15 mouse cellular contexts compared by ENCODE assay signal in the genomic region with DNA sequence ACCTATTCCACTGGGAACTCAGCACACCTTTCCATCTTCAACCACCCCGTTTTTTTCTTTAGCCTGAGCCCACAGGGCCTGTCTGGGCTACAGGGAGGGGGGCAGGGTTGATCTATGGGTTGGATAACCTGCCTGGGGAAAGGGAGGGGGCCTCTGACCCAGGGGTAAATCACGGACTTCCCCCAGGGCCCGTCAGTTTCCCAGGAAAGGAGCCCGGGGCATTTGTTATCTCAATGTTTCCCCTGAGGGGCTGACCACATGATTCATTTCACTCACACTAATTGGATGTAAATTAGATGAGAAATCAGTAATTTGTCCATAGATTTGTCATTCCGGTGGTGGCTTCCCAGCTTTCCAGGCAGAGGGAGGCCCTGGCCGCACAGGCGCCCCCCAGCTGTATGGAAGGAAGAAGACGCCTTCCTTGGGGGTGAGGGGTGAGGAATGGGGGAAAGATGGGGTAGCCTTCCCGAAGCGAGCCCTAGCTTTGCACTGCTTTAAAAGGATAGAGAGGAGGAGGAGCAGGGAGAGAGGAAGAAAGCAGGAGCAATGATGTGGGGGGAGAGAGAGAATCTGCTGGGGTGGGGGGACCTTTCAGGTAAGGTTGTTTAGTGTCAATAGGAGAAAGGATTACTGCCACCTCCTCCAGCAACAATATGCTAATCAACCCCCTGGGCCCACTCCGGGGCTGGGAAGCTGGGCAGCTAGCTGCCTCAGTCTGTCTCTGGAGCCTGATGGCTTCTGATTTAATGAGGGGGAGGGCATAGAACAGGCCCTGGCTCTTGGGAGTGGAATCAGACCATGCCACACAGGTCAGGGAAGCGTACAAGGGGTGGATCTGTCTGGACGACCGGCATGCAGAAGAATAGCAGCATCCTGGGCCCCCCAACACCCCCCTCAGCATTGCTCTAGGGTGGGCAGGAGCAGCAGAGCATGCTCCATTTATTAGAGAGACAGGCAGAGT.
A peak's percentile ranks its signal among the peaks of the same experiment; 100 is the strongest.
DNase-seq lines count a peak whose midpoint lies in the region; ATAC-seq and TF ChIP-seq lines count a peak whose summit lies in the region.
"Had no signal": no experiment of that assay in that cellular context is flagged by ENCODE, and none has a peak within 500 bp of the region (broad histone marks: within the 10 kb centered on the region; RNA-seq: fewer than 3 reads in every experiment).

No protein-coding gene starts in this region.

- peak overlapping the region; percentile 50 for H3K27ac ChIP-seq in hindbrain, embryonic 10.5 days
- H3K27ac ChIP-seq in hindbrain, embryonic 16.5 days (ENCODE audit: low read depth, low read length), result no peak overlapping the region
- H3K27ac ChIP-seq in hindbrain, embryonic 13.5 days, result peak overlapping the region; percentile 49; the same call in 1 of the 2 replicates
- H3K27ac ChIP-seq in neural tube, embryonic 13.5 days (replicated peaks), result no peak overlapping the region
- H3K27ac ChIP-seq in lung, postnatal 0 days (ENCODE audit: low read length), result no peak overlapping the region
- H3K27ac ChIP-seq: gastrocnemius, adult 2 months; kidney, embryonic 15.5 days; limb, embryonic 15.5 days had no signal

- H3K27me3 ChIP-seq in hindbrain, embryonic 10.5 days (ENCODE audit: insufficient read depth, poor library complexity, severe bottlenecking), result peaks cover 57% of the 10 kb centered on the region
- H3K27me3 ChIP-seq in hindbrain, embryonic 16.5 days (replicated peaks; ENCODE audit: control insufficient read depth, insufficient read depth, low read length), result no peaks in the 10 kb centered on the region; the same call in 1 of the 2 replicates
- peaks cover 11% of the 10 kb centered on the region; the same call in 1 of the 2 replicates for H3K27me3 ChIP-seq in hindbrain, embryonic 13.5 days
- peaks cover 28% of the 10 kb centered on the region for H3K27me3 ChIP-seq in neural tube, embryonic 13.5 days
- no peaks in the 10 kb centered on the region for H3K27me3 ChIP-seq in lung, postnatal 0 days (replicated peaks; ENCODE audit: insufficient read depth, low read length)

- no peak overlapping the region for H3K4me2 ChIP-seq in hindbrain, embryonic 16.5 days (ENCODE audit: low read length)
- no peak overlapping the region for H3K4me2 ChIP-seq in hindbrain, embryonic 13.5 days
- H3K4me2 ChIP-seq in neural tube, embryonic 13.5 days, result no peak overlapping the region
- no peak overlapping the region for H3K4me2 ChIP-seq in lung, postnatal 0 days (replicated peaks; ENCODE audit: low read depth, low read length)
- H3K4me2 ChIP-seq: kidney, embryonic 15.5 days; limb, embryonic 15.5 days had no signal

- H3K36me3 ChIP-seq in hindbrain, embryonic 10.5 days, result no peaks in the 10 kb centered on the region
- no peaks in the 10 kb centered on the region for H3K36me3 ChIP-seq in hindbrain, embryonic 16.5 days (ENCODE audit: control insufficient read depth, insufficient read depth, low read length)
- no peaks in the 10 kb centered on the region for H3K36me3 ChIP-seq in hindbrain, embryonic 13.5 days
- no peaks in the 10 kb centered on the region for H3K36me3 ChIP-seq in neural tube, embryonic 13.5 days
- no peaks in the 10 kb centered on the region for H3K36me3 ChIP-seq in lung, postnatal 0 days (ENCODE audit: insufficient read depth, low read length)
- H3K36me3 ChIP-seq: kidney, embryonic 15.5 days; limb, embryonic 15.5 days had no signal

- DNase-seq in hindbrain, embryonic 10.5 days (ENCODE audit: low spot score), result peak; percentile 30
- DNase-seq in embryo, embryonic 11 days, result peak; percentile 48
- no peak for DNase-seq in lung, postnatal 0 days (ENCODE audit: low spot score)
- DNase-seq in urinary bladder, postnatal 10 days (ENCODE audit: low spot score), result no peak
- DNase-seq: adrenal gland, postnatal 25 days; cerebellum, adult 9-11 months; gastrocnemius, adult 2 months; lung, adult 18-20 months; right cerebral cortex, adult 18-20 months had no signal

- no peak overlapping the region for H3K9ac ChIP-seq in hindbrain, embryonic 16.5 days (ENCODE audit: low read depth, low read length)
- peak overlapping the region; percentile 39 for H3K9ac ChIP-seq in hindbrain, embryonic 13.5 days
- H3K9ac ChIP-seq in neural tube, embryonic 13.5 days, result peak overlapping the region; percentile 45; the same call in 1 of the 2 replicates
- no peak overlapping the region for H3K9ac ChIP-seq in lung, postnatal 0 days (replicated peaks; ENCODE audit: low read depth)
- H3K9ac ChIP-seq: kidney, embryonic 15.5 days; limb, embryonic 15.5 days had no signal

- TF ChIP-seq CTCF in lung, postnatal 0 days (IDR thresholded peaks at IDR 0.05), result no peak

- WGBS in hindbrain, embryonic 10.5 days, result 19% methylated on average over 14 of the region's 14 CpGs
- 16% methylated on average over 14 of the region's 14 CpGs for WGBS in hindbrain, embryonic 16.5 days
- WGBS in hindbrain, embryonic 13.5 days, result 11% methylated on average over 14 of the region's 14 CpGs
- 12% methylated on average over 14 of the region's 14 CpGs for WGBS in neural tube, embryonic 13.5 days
- WGBS in lung, postnatal 0 days, result 47% methylated on average over 14 of the region's 14 CpGs

- no peak for TF ChIP-seq EP300 in lung, postnatal 0 days (IDR thresholded peaks at IDR 0.05)

- H3K4me3 ChIP-seq in hindbrain, embryonic 10.5 days, result no peak overlapping the region
- H3K4me3 ChIP-seq in hindbrain, embryonic 16.5 days (ENCODE audit: low read length), result no peak overlapping the region
- H3K4me3 ChIP-seq in hindbrain, embryonic 13.5 days, result no peak overlapping the region
- H3K4me3 ChIP-seq in neural tube, embryonic 13.5 days, result no peak overlapping the region
- H3K4me3 ChIP-seq in lung, postnatal 0 days (ENCODE audit: low read depth, low read length), result no peak overlapping the region
- H3K4me3 ChIP-seq: gastrocnemius, adult 2 months; kidney, embryonic 15.5 days; limb, embryonic 15.5 days had no signal

- no peaks in the 10 kb centered on the region for H3K9me3 ChIP-seq in hindbrain, embryonic 10.5 days
- no peaks in the 10 kb centered on the region; the same call in 1 of the 2 replicates for H3K9me3 ChIP-seq in hindbrain, embryonic 16.5 days (ENCODE audit: control insufficient read depth, low read length)
- no peaks in the 10 kb centered on the region for H3K9me3 ChIP-seq in hindbrain, embryonic 13.5 days
- H3K9me3 ChIP-seq in neural tube, embryonic 13.5 days, result no peaks in the 10 kb centered on the region
- H3K9me3 ChIP-seq in lung, postnatal 0 days (ENCODE audit: low read length), result no peaks in the 10 kb centered on the region
- H3K9me3 ChIP-seq: kidney, embryonic 15.5 days; limb, embryonic 15.5 days had no signal

- peaks cover 39% of the 10 kb centered on the region for H3K4me1 ChIP-seq in hindbrain, embryonic 10.5 days (replicated peaks)
- peaks cover 10% of the 10 kb centered on the region; the same call in 1 of the 2 replicates for H3K4me1 ChIP-seq in hindbrain, embryonic 16.5 days (ENCODE audit: control insufficient read depth, insufficient read depth, low read depth, low read length)
- peaks cover 35% of the 10 kb centered on the region for H3K4me1 ChIP-seq in hindbrain, embryonic 13.5 days (replicated peaks)
- peaks cover 33% of the 10 kb centered on the region for H3K4me1 ChIP-seq in neural tube, embryonic 13.5 days (replicated peaks)
- H3K4me1 ChIP-seq in lung, postnatal 0 days (ENCODE audit: insufficient read depth, low read depth, low read length), result no peaks in the 10 kb centered on the region

- ATAC-seq in hindbrain, embryonic 16.5 days, result no peak
- ATAC-seq in hindbrain, embryonic 13.5 days (ENCODE audit: low FRiP score), result peak; percentile 41; the same call in 1 of the 2 replicates
- peak; percentile 59; the same call in 1 of the 2 replicates for ATAC-seq in neural tube, embryonic 13.5 days (ENCODE audit: low read depth)
- ATAC-seq in lung, postnatal 0 days, result no peak
- ATAC-seq: activated CD4-positive, CD25-positive, alpha-beta regulatory T cell, adult 4 months had no signal

Comparison
In these comparisons a context has a peak if more than half of its experiments do, and no peak if none do; other contexts are left out.
1. H3K27ac ChIP-seq: peak in hindbrain, embryonic 10.5 days (single experiment) and hindbrain, embryonic 13.5 days (single experiment); none in hindbrain, embryonic 16.5 days (single experiment), neural tube, embryonic 13.5 days (single experiment) and lung, postnatal 0 days (single experiment).
2. ATAC-seq: peak in hindbrain, embryonic 13.5 days (single experiment) and neural tube, embryonic 13.5 days (single experiment); none in hindbrain, embryonic 16.5 days (single experiment) and lung, postnatal 0 days (single experiment).
3. H3K9ac ChIP-seq: peak in hindbrain, embryonic 13.5 days (single experiment) and neural tube, embryonic 13.5 days (single experiment); none in hindbrain, embryonic 16.5 days (single experiment) and lung, postnatal 0 days (single experiment).
4. DNase-seq: peak in hindbrain, embryonic 10.5 days (single experiment) and embryo, embryonic 11 days (single experiment); none in lung, postnatal 0 days (single experiment) and urinary bladder, postnatal 10 days (single experiment).